Mouse (Mus musculus) gastrocnemius, adult 2 months (tissue): ENCODE data around the gene Asb15. TPM values are rescaled to one million over a fixed set of nuclear protein-coding genes. Genes with fewer than 3 reads are reported as not detected.

Source experiments
- DNase-seq: peaks from one replicate; pipeline ENCODE4 v3.0.0; 2022
- H3K27ac ChIP-seq: fragments of 200-600 bp; 2 replicates; pipeline ENCODE4 v1.8.1; 2022; ENCODE audit warnings: mild to moderate bottlenecking
- H3K4me3 ChIP-seq: fragments of 200-600 bp; 2 replicates; pipeline ENCODE4 v1.8.1; 2022; ENCODE audit warnings: mild to moderate bottlenecking, moderate library complexity
- CTCF ChIP-seq: fragments of 200-600 bp; IDR thresholded peaks from 2 replicates; pipeline ENCODE4 v1.8.1; 2022; ENCODE audit warnings: antibody characterized with exemption, mild to moderate bottlenecking, moderate library complexity
- intact Hi-C: fragments of 180-260 bp; cut with DNase I; formaldehyde crosslinking; loops from one replicate; pipeline ENCODE4 v1.15.1; 2025
- total RNA-seq, 2 experiments: library from RNA; stranded (reverse); gene quantifications; 2 replicates each; pipeline ENCODE4 v1.2.3; 2021

The Asb15 gene
- total RNA-seq, 2 experiments from 2014 or later, result 34.9 to 54.5 TPM

DNA sequence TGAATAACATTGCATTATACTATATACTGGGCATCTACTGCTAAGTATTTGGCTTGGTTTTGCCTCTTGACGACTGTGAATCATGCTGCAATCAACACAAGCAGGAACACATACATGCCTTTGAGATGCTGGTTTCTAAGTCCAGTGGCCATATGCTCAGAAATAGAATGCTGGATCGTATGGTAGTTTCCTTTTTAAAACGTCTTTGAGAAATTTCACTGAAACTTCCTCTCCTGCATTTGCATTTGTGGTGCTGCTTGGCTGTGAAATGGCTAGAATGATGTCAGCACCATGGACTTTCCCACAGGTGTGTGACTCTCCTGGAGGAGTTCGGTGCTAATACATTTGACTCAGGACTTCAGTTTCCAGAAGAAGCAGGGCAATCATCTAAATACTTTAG, 12.2 kb downstream of the Asb15 start:
- H3K27ac ChIP-seq, result peak overlapping the region; percentile 94
- no peak for DNase-seq
- intact Hi-C loops, result no loop called here
- no peak for TF ChIP-seq CTCF
- no peak overlapping the region for H3K4me3 ChIP-seq

DNA sequence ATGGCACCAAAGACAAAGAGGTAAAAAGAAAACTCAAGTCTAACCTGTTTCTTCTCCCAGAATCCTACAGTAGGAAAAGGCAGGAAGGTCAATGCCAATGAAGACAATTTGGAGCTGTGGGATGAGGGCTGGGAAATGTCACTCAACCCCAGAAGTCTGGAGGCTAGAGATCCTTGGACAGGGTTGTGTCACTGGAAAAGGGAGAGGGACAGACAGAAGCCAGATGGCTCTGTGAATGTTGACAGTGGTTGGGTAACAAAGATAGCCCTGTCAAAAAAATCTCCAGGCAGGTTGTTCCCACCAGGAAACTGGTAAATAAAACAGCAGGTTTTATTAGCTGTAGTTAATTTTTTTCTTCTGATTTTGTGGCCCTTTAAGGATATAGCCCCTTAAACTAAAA, 14.4 kb downstream of the Asb15 start:
- TF ChIP-seq CTCF, result no peak
- H3K4me3 ChIP-seq, result peak overlapping the region; percentile 65
- DNase-seq, result peak; percentile 42
- intact Hi-C loops, result no loop called here
- H3K27ac ChIP-seq, result peak overlapping the region; percentile 94

DNA sequence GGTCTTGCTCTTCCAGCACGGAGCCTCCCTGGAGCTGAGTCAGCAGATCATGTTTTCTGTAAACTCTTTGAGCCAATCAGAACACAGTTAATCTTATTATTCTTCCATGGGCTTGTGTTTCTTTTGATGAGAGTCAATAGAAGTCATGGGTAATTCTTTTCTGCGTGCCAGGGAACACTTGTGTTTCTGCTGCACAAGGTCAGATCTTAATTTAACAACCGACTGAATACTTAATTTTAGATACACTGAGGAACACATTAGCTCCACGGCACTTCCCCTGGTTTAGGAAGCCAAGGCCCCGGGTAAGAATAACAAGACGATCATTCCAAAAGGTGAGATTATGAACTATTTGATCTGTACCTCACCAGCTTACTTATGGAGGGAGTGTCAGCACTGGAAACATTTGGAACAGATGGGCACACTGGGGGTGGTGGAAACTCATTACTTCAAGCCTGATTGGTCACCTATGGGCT, 15.2 kb downstream of the Asb15 start:
- intact Hi-C loops, result loop anchor here (1.0 kb wide), 1 partner anchor 8 kb away; no protein-coding TSS in a partner anchor
- DNase-seq, result peak; percentile 50
- peak overlapping the region; percentile 94 for H3K27ac ChIP-seq

DNA sequence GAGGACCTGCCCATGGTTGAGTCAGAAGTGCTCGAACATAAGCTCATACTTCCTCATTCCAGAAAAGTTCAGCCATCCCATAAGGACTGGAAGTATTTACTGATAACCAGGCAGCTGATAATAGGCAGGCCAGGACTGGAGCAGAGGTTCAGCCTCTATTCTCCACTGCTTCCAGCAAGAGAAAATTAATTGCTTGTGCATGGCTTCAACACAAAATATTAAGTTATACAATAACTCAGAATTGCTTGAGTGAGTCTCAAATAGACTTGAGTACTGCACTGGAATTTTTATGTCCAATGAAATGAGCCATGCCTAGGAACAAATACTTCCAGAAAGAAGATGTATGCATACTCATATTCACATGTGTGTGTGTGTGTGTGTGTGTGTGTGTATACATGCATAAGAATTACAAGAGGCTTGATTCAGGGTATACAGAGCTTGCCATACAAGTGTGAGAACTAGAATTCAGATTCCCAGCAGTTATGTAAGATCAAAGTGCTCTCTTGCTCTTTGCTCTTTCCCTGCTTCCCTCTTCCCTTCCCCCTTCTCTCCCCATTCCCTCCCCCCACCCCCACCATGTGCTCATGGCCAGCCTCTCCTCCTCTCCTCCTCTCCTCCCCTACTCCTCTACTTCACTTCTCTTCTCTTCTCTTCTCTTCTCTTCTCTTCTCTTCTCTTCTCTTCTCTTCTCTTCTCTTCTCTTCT, 18.9 kb downstream of the Asb15 start:
- peak overlapping the region; percentile 56; the same call in 1 of the 2 replicates for H3K27ac ChIP-seq
- DNase-seq, result no peak
- no peak for TF ChIP-seq CTCF
- H3K4me3 ChIP-seq, result no peak overlapping the region
- intact Hi-C loops, result no loop called here

More for the DNA sequence above, 15.2 kb downstream of the Asb15 start:
- TF ChIP-seq CTCF, result no peak
- H3K4me3 ChIP-seq, result peak overlapping the region; percentile 65

DNA sequence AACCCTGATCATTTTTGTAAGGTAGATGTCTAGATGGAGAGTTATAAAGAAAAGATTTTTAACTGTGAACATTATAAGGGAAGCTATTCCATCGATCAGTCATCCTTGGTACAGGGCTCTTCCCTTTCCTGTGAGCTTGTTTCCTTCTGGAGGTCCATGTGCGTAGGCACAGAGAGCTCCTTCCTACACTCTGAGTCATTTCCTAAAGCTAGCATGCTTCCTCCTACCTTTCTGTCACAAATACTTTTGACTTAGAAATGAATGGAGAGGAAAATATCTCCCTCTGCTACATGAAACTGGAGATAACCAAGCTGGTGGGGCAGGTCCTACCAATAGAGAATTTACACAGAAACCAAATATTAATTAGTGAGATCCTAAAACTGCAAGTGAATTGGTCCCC, 21.9 kb downstream of the Asb15 start:
- intact Hi-C loops, result no loop called here
- Histone ChIP-seq H3K27ac (peak overlapping the region; percentile 53), H3K4me3 (no peak overlapping the region)
- no peak for TF ChIP-seq CTCF
- DNase-seq, result no peak

DNA sequence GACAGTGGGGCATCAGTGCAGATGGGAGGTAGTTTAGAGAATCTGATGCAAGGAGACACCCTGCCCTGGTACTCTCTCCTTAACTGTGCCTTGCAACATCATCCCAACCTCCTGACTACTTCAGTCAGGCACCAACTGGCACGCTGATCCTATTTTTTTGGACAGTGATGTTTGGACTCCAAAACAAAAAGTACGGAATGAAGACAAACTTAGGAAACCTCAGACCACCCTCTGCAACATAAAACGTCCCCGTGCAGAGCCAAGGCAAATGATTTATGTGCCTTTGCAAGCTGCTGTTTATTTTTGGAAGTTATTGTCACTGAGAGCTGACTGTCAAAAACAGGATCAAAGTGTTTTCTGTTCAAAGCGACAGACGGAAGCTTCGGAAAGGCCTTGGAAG, 24.1 kb downstream of the Asb15 start:
- intact Hi-C loops, result no loop called here
- no peak for TF ChIP-seq CTCF
- Histone ChIP-seq H3K4me3 (peak overlapping the region; percentile 45), H3K27ac (peak overlapping the region; percentile 91)
- peak; percentile 70 for DNase-seq

DNA sequence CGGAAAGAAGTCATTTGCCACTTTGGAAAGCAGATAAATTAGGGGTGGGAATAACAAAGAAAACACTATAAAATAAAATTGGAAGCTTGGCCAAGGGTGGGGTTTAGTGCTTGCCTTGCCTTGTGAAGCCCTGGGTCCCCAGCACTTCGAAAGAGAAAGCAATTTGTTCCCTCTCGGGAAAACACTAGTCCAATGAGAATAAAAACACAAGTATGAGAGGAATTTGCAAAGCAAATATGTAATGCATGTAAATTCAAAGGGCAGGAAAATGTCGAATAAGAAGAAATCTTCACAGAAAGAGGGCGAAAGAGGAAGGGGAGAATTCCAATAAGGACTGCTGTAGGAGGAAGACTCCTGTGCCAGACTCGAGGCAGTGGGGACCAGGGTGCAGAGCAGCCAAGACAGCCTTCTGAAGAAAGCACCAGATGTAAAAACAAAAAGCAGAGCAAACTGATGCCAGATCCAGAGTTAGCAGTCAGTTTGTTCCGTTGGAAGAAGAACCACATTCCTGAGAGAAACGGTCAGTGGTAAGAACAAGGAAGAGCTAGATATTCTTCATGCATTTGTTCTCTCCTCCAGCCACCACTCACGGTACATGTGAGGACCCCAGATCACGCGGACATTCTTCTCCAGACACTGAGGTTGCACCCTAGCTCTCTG, 26.6 kb downstream of the Asb15 start:
- TF ChIP-seq CTCF, result no peak
- intact Hi-C loops, result no loop called here
- DNase-seq, result peak; percentile 59
- peak overlapping the region; percentile 43 for H3K4me3 ChIP-seq
- peak overlapping the region; percentile 92 for H3K27ac ChIP-seq

DNA sequence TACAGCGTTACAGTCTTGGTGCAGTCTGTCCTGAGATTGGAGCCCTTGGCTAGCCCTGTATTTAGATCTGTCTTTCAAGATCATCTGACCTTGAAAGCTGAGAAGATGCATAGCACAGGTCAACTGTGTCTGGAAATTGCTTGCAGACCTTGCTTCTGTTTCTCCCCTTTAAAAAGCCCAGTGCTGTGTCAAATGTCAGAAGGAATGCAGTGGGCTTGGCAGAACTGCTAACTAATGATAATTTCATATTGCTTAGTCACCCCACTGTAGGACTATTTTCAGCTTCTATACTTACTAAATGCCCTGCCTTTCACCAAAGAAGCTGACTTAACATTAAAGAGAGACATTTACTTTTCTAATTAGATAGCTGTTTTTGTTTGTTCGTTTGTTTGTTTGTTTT, 27.5 kb downstream of the Asb15 start:
- no peak for TF ChIP-seq CTCF
- DNase-seq, result peak; percentile 52
- intact Hi-C loops, result no loop called here
- peak overlapping the region; percentile 92 for H3K27ac ChIP-seq
- H3K4me3 ChIP-seq, result peak overlapping the region; percentile 62

DNA sequence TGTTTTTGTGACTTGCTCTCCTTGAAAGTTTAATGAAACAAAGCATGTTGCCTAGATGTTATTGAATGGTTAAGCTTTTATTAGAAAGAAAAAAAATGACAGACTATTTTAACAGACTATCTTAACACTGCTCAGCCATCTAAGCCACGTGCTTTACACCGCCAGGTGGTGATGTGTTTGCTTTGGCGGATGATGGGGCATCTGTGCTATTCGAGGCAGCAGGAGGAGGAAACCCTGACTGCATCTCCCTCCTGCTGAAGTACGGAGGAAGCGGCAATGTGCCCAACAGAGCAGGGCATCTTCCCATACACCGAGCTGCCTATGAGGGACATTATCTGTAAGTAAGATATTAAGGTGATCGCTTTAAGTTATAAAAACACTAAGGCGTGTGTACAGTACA, 36.1 kb downstream of the Asb15 start:
- no peak for TF ChIP-seq CTCF
- DNase-seq, result no peak
- no peak overlapping the region for H3K27ac ChIP-seq
- H3K4me3 ChIP-seq, result no peak overlapping the region
- intact Hi-C loops, result no loop called here

DNA sequence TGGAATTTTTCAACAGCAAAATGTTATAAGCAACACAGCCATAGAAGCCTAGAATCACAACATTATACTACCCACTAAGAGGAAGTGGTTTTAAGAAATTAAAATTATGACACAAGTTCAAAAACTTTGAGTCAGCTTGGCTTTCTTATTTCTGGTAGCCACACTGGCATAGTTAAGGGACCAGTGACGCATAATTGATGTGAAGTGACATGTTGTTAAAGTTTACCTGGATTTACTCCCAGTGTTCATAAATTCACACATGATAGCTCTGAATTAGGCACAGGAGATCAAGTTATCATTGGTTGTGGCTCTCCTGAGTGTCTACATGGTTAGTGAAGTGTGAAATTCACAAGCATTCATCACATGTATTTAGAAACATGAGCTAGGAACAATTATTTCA, 36.9 kb downstream of the Asb15 start:
- intact Hi-C loops, result loop anchor here (5.0 kb wide), 2 partner anchors 33 to 62 kb away; no protein-coding TSS in a partner anchor
- TF ChIP-seq CTCF, result no peak

DNA sequence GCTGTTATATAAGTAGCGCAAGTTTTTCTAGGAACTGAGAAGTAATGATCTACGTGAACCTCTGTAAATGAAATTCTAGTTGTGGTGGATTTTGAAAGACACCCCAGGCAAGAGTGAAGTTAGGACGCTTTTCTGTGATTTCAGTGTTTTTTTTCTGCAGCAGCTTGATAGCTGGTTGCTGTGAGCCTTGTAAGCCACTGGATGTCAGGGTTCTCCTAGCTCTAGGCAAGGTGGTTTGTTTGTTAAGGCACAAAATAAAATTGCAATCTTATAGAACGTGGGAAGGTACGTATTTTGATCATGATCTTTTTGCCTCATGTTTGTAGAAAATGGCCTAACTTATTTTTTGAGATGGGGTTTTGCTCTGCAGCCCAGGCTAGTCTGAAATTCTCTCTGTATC, 41.0 kb downstream of the Asb15 start:
- DNase-seq, result no peak
- H3K4me3 ChIP-seq, result no peak overlapping the region
- peak overlapping the region; percentile 74 for H3K27ac ChIP-seq
- intact Hi-C loops, result loop anchor here (5.0 kb wide), 2 partner anchors 37 to 58 kb away; no protein-coding TSS in a partner anchor
- peak; percentile 64 for TF ChIP-seq CTCF

More for the DNA sequence above, 36.9 kb downstream of the Asb15 start:
- Histone ChIP-seq H3K4me3 (no peak overlapping the region), H3K27ac (no peak overlapping the region)
- DNase-seq, result no peak

DNA sequence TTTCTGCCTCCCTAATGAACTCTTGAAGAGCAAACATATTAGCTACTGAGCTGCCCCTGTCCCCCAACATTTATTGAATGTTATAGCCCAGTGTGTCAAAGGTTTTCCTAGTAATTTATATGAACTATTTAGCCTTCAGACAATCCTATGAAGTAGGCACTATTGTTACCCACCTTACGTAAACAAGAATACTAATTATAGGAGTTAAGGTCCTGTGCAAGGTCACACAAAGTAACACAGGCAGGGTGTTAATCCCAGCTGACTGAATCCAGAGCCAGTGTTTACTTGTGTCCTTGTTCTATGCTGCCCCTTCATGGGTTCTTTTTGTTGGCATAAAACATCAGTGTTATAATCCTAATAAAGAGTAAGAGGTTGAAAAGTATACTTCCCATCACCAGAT, 41.8 kb downstream of the Asb15 start:
- DNase-seq, result no peak
- TF ChIP-seq CTCF, result no peak
- Histone ChIP-seq H3K27ac (peak overlapping the region; percentile 74), H3K4me3 (no peak overlapping the region)
- intact Hi-C loops, result loop anchor here (5.0 kb wide), 2 partner anchors 37 to 58 kb away; no protein-coding TSS in a partner anchor

DNA sequence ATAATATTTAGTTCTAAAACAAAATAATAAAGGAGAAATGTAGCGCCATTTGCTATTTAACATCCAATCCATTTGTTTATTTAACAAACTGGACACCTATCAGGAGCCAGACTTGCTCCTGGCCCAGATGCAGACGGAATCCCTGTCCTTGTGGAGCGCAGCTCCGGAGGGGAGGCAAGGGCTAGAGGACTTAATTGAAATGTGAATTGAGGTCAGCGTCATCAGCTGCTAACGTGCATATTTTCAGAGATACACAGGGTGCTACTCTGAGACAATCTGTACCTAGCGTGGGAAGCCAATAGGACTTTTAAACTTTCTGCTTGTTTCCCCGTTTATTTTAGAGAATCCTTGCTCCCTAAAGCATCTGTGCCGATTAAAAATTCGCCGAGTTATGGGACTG, 42.3 kb downstream of the Asb15 start:
- peak; percentile 35 for DNase-seq
- no peak for TF ChIP-seq CTCF
- Histone ChIP-seq H3K4me3 (peak overlapping the region; percentile 43), H3K27ac (peak overlapping the region; percentile 74)
- intact Hi-C loops, result no loop called here
